Mouse (Mus musculus) cerebellum, adult 11 months (tissue): ENCODE data around the gene Sclt1.
A peak's percentile ranks its signal among the peaks of the same experiment; 100 is the strongest.

Experiments used
- DNase-seq: peaks from one replicate; pipeline ENCODE4 v3.0.0; 2022

The Sclt1 gene

GRCm38 (mm10) chr3:41605601-41606329 is 136.5 kb downstream of the Sclt1 start:
- DNase-seq, result no peak

DNA sequence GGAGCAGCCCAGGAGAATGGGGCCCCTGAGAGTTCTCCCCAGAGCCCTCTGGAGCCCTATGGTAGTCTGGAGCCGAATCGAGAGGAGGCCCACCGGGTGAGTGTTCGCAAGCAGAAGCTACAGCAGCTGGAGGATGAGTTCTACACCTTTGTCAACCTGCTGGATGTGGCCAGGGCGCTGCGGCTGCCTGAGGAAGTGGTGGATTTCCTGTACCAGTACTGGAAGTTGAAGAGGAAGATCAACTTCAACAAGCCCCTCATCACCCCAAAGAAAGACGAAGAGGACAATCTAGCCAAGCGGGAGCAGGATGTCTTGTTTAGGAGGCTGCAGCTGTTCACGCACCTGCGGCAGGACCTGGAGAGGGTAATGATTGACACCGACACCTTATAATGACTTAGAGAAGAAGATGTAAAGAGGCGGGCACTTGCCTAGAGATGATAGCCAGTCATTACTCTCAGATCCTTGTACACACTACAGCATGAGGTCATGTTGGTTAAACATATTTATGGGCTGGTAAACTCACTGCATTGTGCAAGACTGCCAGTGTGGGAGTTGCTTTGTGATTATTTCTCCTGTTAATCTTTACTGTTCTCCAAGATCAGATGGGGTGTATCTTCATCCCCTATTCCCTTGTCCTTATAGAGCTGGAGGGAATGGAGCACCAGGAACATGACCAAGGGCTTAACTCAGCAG is 137.5 kb downstream of the Sclt1 start:
- no peak for DNase-seq

DNA sequence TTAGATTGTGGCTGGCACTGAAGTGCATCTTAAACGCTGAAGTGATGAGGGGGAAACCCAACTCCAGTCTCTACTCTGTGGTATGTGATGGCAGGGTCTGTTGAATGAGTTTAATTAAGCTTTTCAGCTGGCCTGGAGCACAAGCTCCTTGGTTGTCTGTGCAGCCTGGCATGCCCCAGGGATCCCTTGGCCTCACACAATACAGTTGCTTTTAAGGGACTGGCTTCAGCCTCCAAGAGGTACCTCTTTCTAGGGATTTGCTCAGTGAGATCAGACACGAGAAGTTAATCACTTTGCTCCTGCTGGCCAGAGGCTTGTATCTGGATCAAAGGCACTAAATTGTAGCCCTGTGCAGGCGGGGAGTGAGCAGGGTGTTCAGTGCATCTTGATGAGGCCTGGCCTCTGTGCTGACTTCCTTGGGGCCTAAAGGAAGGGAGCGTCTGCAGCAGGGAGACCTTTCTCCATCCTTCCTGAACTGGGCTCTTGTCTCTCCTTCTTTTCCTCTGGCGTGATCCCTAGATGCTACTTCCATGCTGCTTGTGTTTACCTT is 138.8 kb downstream of the Sclt1 start:
- DNase-seq, result no peak

- DNase-seq, result no peak
Measured at GRCm38 (mm10) chr3:41602933-41603332, 139.4 kb downstream of the Sclt1 start.

DNA sequence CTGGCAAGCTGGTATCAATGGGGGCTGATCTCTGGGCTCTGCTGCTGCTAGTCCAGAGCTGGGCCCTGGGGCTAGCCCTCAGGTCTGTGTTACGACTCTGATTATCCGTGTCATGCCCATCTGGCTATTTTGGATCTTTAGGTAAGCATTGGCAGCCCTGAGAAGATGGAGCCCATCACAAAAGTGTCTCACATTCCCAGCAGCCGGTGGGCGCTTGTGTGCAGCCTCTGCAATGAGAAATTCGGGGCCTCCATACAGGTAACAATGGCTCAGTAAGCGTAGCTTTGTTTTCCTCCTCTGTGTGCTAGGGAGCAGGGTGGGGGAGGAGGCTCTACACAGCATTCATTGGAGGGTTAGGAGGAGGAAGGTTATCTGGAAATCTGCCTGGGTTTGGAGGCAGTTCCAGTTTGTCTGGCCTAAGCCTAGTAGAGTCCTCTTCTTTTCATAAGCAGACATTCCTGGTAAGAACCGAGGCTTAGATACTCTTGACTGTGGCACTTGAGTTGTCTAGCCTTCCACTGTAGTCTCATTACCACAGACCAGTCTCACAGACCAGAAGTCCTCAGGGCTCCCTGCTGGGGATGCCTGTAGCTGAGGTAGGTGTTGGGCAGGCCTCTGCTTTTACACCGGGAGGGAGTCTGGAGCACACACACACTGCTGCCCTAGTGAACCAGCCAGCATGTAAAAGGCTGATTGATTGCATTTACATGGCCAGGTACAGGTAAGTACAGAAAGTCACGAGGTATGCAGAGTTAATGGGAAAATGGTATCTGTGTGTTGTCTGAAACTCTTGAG is 140.9 kb downstream of the Sclt1 start:
- no peak for DNase-seq

- DNase-seq, result peak; percentile 58
Measured at GRCm38 (mm10) chr3:41599806-41600589, 142.3 kb downstream of the Sclt1 start.

DNA sequence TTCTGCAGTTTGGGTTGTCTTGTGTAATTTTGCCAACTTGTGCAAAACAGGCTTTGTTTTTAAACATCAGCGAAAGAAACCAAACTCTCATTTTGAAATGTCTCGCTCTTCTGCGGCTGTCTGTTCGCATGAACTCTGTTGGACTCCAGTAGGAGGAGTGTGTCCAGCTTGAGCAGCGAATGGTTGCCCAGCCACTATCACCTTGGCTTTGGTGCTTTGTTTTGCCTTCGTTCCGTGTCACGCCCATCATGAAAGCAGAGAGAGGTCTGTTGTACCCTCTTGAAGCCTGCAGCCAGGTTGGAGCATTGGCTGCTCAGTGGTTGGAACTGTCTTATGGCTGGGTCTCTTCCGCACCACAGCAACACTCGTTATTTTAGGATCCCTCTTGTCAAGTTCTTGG is 143.1 kb downstream of the Sclt1 start:
- DNase-seq, result no peak

- no peak for DNase-seq
Measured at GRCm38 (mm10) chr3:41598412-41598811, 143.9 kb downstream of the Sclt1 start.

GRCm38 (mm10) chr3:41597036-41597435 is 145.3 kb downstream of the Sclt1 start:
- DNase-seq, result no peak

GRCm38 (mm10) chr3:41595010-41595409 is 147.3 kb downstream of the Sclt1 start:
- DNase-seq, result no peak

DNA sequence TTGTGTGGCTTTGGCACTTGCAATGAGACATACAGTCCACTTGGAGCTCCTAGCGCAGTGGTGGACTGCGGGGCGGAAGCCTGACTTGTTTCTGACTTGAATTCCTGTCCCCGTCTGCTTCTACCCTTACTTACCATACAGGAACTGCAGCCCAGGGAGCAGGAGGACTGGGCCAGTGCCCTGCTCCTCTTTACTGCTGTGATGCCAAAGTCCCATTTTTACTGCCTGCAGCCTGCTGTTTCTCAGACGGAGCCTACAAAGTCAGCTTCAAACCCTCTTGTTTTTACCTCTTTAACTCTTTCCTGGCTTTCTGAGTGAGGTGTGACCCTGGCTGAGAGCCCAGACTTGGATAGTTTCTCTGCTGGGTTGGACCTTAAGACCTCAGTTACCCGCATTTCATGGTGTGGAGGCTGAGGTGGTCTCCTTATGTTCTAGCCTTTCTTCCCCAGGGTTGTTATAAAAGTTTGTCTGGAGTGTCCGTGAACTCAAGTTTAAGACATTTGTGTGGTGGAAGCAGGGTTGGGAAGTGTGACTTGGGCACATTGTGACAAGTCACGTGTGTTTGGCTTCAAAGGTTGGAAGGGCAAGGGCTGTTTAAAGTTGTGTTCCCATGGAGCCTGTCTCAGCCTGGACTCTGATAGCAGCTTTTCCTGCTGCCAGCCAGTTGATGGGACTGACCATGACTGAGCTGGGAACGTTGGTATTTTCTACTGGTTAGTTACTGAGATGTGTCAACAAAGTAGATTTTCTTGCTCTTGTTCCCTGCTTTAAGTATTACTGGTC is 148.0 kb downstream of the Sclt1 start:
- no peak for DNase-seq

GRCm38 (mm10) chr3:41592805-41593204 is 149.5 kb downstream of the Sclt1 start:
- no peak for DNase-seq

DNA sequence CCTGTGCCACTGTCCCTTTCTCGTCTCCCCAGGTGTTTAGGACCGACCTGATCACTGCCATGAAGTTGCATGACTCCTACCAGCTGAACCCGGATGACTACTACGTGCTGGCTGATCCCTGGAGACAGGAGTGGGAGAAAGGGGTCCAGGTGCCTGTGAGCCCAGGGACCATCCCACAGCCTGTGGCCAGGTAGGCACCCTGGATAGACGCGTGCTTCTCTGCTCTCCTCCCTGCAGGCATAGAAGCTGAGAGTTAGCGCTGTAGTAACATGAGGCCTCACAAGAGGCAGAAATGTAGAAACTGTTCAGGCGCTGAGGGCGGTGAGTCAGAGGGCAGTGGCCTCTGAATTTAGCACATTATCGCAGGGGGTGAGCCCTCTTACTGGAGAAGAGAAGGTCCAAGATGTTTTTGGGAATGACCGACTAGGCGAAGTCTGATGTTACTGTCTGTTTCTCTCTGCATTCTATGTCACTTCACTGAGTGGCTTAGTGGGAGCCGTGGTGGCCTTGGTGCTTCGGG is 150.6 kb downstream of the Sclt1 start:
- DNase-seq, result no peak

GRCm38 (mm10) chr3:41590695-41591559 is 151.4 kb downstream of the Sclt1 start:
- DNase-seq, result no peak

- DNase-seq, result no peak
Measured at GRCm38 (mm10) chr3:41589988-41590387, 152.3 kb downstream of the Sclt1 start.

GRCm38 (mm10) chr3:41589246-41589914 is 152.9 kb downstream of the Sclt1 start:
- DNase-seq, result no peak

GRCm38 (mm10) chr3:41588495-41588894 is 153.8 kb downstream of the Sclt1 start:
- DNase-seq, result no peak

- DNase-seq, result no peak
Measured at GRCm38 (mm10) chr3:41587588-41587987, 154.7 kb downstream of the Sclt1 start.

- DNase-seq, result no peak
Measured at GRCm38 (mm10) chr3:41586917-41587316, 155.4 kb downstream of the Sclt1 start.

DNA sequence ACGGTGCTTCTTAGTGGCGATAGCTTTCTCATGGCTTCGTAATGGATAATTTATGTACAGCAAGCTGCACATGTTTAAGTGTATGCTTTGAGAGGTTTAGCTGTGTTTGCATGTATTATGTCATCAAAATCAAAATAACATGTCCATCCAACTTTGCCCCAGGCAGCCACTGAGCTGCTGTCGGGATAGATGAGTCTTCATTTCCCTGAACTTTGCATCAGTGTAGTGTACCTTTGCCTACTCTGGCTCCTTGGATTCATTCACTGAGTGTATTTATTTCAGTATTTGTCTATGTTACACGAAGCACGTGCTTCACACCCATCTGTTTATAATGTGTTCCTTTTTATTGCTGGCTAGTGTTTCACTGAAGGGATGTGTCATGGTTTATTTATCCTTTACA is 156.0 kb downstream of the Sclt1 start:
- DNase-seq, result no peak
